Mouse (Mus musculus) liver, embryonic 12.5 days (tissue): ENCODE data around the gene Slc5a4a. TPM values are rescaled to one million over a fixed set of nuclear protein-coding genes. Genes with fewer than 3 reads are reported as not detected.

ENCODE experiments used
- ATAC-seq: fragments of 200-750 bp; cut with Nextera tagmentation; 2 replicates; pipeline ENCODE4 v1.8.0; 2017; ENCODE audit warnings: moderate number of reproducible peaks, mild to moderate bottlenecking, moderate library complexity
- H3K27ac ChIP-seq: fragments of 300-500 bp; sonication (generic); 2 replicates; pipeline ENCODE4 v1.5.1; 2016; ENCODE audit warnings: mild to moderate bottlenecking
- H3K27me3 ChIP-seq: fragments of 300-500 bp; sonication (generic); replicated peaks from 2 replicates; pipeline ENCODE4 v1.6.1; 2016; ENCODE audit warnings: mild to moderate bottlenecking, moderate library complexity
- H3K36me3 ChIP-seq: fragments of 300-500 bp; sonication (generic); 2 replicates; pipeline ENCODE4 v1.6.1; 2016; ENCODE audit warnings: mild to moderate bottlenecking, moderate library complexity
- H3K4me1 ChIP-seq: fragments of 300-500 bp; sonication (generic); 2 replicates; pipeline ENCODE4 v1.6.1; 2016
- H3K4me2 ChIP-seq: fragments of 300-500 bp; sonication (generic); 2 replicates; pipeline ENCODE4 v1.6.1; 2016; ENCODE audit warnings: mild to moderate bottlenecking, moderate library complexity
- H3K4me3 ChIP-seq: fragments of 300-500 bp; sonication (generic); 2 replicates; pipeline ENCODE4 v1.5.1; 2016; ENCODE audit warnings: mild to moderate bottlenecking, moderate library complexity
- H3K9ac ChIP-seq: fragments of 300-500 bp; sonication (generic); 2 replicates; pipeline ENCODE4 v1.6.1; 2016; ENCODE audit warnings: mild to moderate bottlenecking, moderate library complexity
- H3K9me3 ChIP-seq: fragments of 300-500 bp; sonication (generic); replicated peaks from 2 replicates; pipeline ENCODE4 v1.6.1; 2016; ENCODE audit warnings: mild to moderate bottlenecking, moderate library complexity
- WGBS: fragments of 180-500 bp; shearing (Covaris S2); methylation state at CpG from one replicate; pipeline ENCODE4 v1.1.7; 2016; ENCODE audit not compliant: insufficient replicate concordance; 5-methylcytosine and 5-hydroxymethylcytosine counted together
- microRNA counts: library from miRNA; unstranded; fragments of <30 nt; microRNA quantifications from one replicate; lab custom pipeline; 2017
- microRNA-seq: library from miRNA; unstranded; fragments of <30 nt; microRNA quantifications from one replicate; pipeline ENCODE4, GENCODE M21; 2017
- polyA plus RNA-seq: library from polyadenylated mRNA; unstranded; fragments of >200 nt; fragmentation: Nextera tagmentation; extraction: Ambion mirVana; gene quantifications from 2 replicates; pipeline ENCODE4 v1.2.1, GENCODE M21; 2016

The Slc5a4a gene
- polyA plus RNA-seq, 1 experiment from 2014 or later, result not detected

GRCm38 (mm10) chr10:76229627-76230026 is 82.4 kb downstream of the Slc5a4a start:
- WGBS, result 27% methylated on average over 1 of the region's 1 CpGs
- no peak overlapping the region for H3K4me3 ChIP-seq
- no peaks in the 10 kb centered on the region for H3K4me1 ChIP-seq
- no peak overlapping the region for H3K4me2 ChIP-seq
- no peak overlapping the region for H3K9ac ChIP-seq
- no peaks in the 10 kb centered on the region for H3K9me3 ChIP-seq
- no peaks in the 10 kb centered on the region for H3K27me3 ChIP-seq
- H3K27ac ChIP-seq, result no peak overlapping the region
- no peak for ATAC-seq
- 0 out of 2 replicates have a peak, but pooled peaks cover 3% of the 10 kb centered on the region for H3K36me3 ChIP-seq

- Histone ChIP-seq H3K27ac (peak within 1 kb of the TSS; percentile 82), H3K4me3 (peak within 1 kb of the TSS; percentile 73), H3K9ac (peak within 1 kb of the TSS; percentile 69), H3K36me3 (no peaks in the 10 kb centered on the region), H3K27me3 (no peaks in the 10 kb centered on the region), H3K4me2 (peak within 1 kb of the TSS; percentile 95), H3K9me3 (no peaks in the 10 kb centered on the region), H3K4me1 (peaks cover 19% of the 10 kb centered on the region)
- peak; percentile 99 for ATAC-seq
- WGBS, result 1% methylated on average over 47 of the region's 47 CpGs
These were observed 90.3 kb downstream of the Slc5a4a start, which contains the start of gene Prmt2 for GRCm38 (mm10) chr10:76237341-76238225. Prmt2 (minus strand) TSS chr10:76237865.

MicroRNA genes within 50 kb of the gene (microRNA counts, 519-probe panel; counts per million panel counts)
- microRNA mmu-miR-678 (lab: Ali Mortazavi, UCI), result 582 counts per million, percentile 70 among the panel's probes with 10 or more counts

Small RNA genes within 50 kb of the gene (microRNA-seq; reads per million reads assigned to microRNA genes)
- gene Mir678, result not detected

Other genes starting within 250 kb of the Slc5a4a start
- gene Smarcb1, start 225.8 kb upstream of the Slc5a4a start, polyA plus RNA-seq, result 99.1 and 109 TPM in 2 replicates
- 101 and 103 TPM in 2 replicates for gene Chchd10, start 214.3 kb upstream of the Slc5a4a start, polyA plus RNA-seq
- 5.7 and 6.0 TPM in 2 replicates for gene Mmp11, start 211.0 kb upstream of the Slc5a4a start, polyA plus RNA-seq
- gene Gm867, start 206.8 kb upstream of the Slc5a4a start, polyA plus RNA-seq, result 18.9 and 19.6 TPM in 2 replicates
- gene Vpreb3, start 204.4 kb upstream of the Slc5a4a start, polyA plus RNA-seq, result 0.27 and 0.98 TPM in 2 replicates
- gene Gm5134, start 192.9 kb upstream of the Slc5a4a start, polyA plus RNA-seq, result 0.06 and 0.07 TPM in 2 replicates
- 17.5 and 21.0 TPM in 2 replicates for gene Zfp280b, start 114.8 kb upstream of the Slc5a4a start, polyA plus RNA-seq
- 0.16 and 0.17 TPM in 2 replicates for gene Slc5a4b, start 36.5 kb upstream of the Slc5a4a start, polyA plus RNA-seq
- gene Prmt2, start 90.4 kb downstream of the Slc5a4a start, polyA plus RNA-seq, result 10.1 and 10.5 TPM in 2 replicates
- not detected in 2 replicates for gene S100b, start 106.4 kb downstream of the Slc5a4a start, polyA plus RNA-seq
- gene Dip2a, start 197.8 kb downstream of the Slc5a4a start, polyA plus RNA-seq, result 2.4 and 2.7 TPM in 2 replicates